Mouse (Mus musculus): Measurements from ENCODE around the gene St6galnac3. TPM values are rescaled to one million over a fixed set of nuclear protein-coding genes. Genes with fewer than 3 reads are reported as not detected.
A peak's percentile ranks its signal among the peaks of the same experiment; 100 is the strongest.

Gene St6galnac3
- total and polyA plus RNA-seq, 3 experiments = 0.08 to 1.1 (median 0.38) TPM

DNA sequence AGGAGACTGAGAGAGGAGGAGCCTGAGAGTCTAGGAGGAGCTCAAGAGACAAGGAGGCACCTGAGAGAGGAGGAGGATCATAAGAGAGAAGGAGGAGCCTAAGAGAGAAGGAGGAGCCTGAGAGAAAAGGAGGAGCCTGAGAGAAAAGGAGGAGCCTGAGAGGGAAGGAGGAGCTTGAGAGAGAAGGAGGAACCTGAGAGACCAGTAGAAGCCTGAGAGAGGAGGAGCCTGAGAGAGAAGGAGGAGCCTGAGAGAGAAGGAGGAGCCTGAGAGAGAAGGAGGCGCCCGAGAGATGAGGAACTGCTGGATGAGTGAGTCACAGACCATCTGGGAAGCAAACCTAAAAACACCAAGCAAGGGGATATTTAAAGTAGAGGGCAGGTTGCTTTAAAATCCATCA, 551.4 kb downstream of the St6galnac3 start:
- H3K4me3 ChIP-seq (replicated peaks in 1 of 3; ENCODE audit: low read depth in 2 of 3, low read length in 2 of 3, poor library complexity in 1 of 3) = no peak overlapping the region
- no peaks in the 10 kb centered on the region for H3K36me3 ChIP-seq (replicated peaks in 1 of 2; ENCODE audit: control insufficient read depth in 1 of 2, insufficient read depth in 1 of 2, low read length in 1 of 2)
- H3K79me2 ChIP-seq (replicated peaks; ENCODE audit: control insufficient read depth, extremely low read depth, insufficient read depth, poor library complexity, severe bottlenecking) = no peaks in the 10 kb centered on the region
- peak; percentile 59 for DNase-seq (ENCODE audit: extremely low read depth)
- in situ Hi-C loops (cut with MboI; ENCODE audit: low pct_ligation_motif_present, low pct_unique_long_range_greater_than_20kb, low sequenced_read_pairs) (no loop called here), dilution Hi-C loops (cut with MboI; ENCODE audit: extremely low pct_ligation_motif_present, extremely low pct_unique_long_range_greater_than_20kb, low sequenced_read_pairs) (no loop called here)
- no peaks in the 10 kb centered on the region for H3K27me3 ChIP-seq (replicated peaks)
- H3K9ac ChIP-seq (ENCODE audit: insufficient read depth, low read depth) = no peak overlapping the region
- 0 out of 2 replicates have a peak, but pooled peaks have one; percentile 5 for TF ChIP-seq ELF1 (IDR thresholded peaks at IDR 0.05; ENCODE audit: low read depth, low read length)
- TF ChIP-seq EP300 (IDR thresholded peaks at IDR 0.05; ENCODE audit: low read length) = 0 out of 2 replicates have a peak, but pooled peaks have one; percentile 17
- TF ChIP-seq GABPA (IDR thresholded peaks at IDR 0.05; ENCODE audit: insufficient replicate concordance, low read depth, low read length) = no peak
- peaks cover 4 to 26% of the 10 kb centered on the region in 2 experiments for H3K4me1 ChIP-seq (ENCODE audit: control insufficient read depth in 1 of 2, insufficient read depth in 2 of 2)
- no peak overlapping the region for H3K27ac ChIP-seq (ENCODE audit: insufficient read depth, low read depth)
- no peaks in the 10 kb centered on the region for H3K9me3 ChIP-seq (replicated peaks; ENCODE audit: low read length)
- no peak overlapping the region for H3K4me2 ChIP-seq (ENCODE audit: insufficient read depth, low read depth, poor library complexity, severe bottlenecking)

DNA sequence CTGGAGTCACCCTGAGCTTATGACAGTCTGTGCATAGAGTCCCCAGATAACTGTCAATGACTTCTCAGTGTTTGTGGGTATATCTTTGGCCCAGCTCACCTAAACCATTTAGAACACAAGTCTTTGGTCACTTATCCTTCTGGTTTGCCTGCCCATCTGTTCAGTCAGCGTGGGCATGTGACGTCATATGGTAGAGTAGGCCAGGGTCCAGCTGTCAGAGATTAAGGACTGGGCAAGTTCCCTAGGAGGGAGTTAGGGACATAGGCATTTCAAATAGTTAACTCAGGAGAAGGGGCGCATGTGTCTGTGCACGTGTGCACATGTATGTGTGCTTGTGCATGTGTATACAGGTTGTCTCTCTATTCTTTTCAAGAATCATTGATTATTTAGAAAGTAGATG, 554.8 kb downstream of the St6galnac3 start:
- dilution Hi-C loops (cut with MboI; ENCODE audit: extremely low pct_ligation_motif_present, extremely low pct_unique_long_range_greater_than_20kb, low sequenced_read_pairs) (no loop called here), in situ Hi-C loops (cut with MboI; ENCODE audit: low pct_ligation_motif_present, low pct_unique_long_range_greater_than_20kb, low sequenced_read_pairs) (no loop called here)
- H3K27ac ChIP-seq (ENCODE audit: insufficient read depth, low read depth) = no peak overlapping the region
- no peak overlapping the region for H3K9ac ChIP-seq (ENCODE audit: insufficient read depth, low read depth)
- H3K4me2 ChIP-seq (ENCODE audit: insufficient read depth, low read depth, poor library complexity, severe bottlenecking) = no peak overlapping the region
- no peaks in the 10 kb centered on the region for H3K79me2 ChIP-seq (replicated peaks; ENCODE audit: control insufficient read depth, extremely low read depth, insufficient read depth, poor library complexity, severe bottlenecking)
- H3K36me3 ChIP-seq (replicated peaks in 1 of 2; ENCODE audit: control insufficient read depth in 1 of 2, insufficient read depth in 1 of 2, low read length in 1 of 2) = no peaks in the 10 kb centered on the region
- H3K4me3 ChIP-seq (replicated peaks in 1 of 3; ENCODE audit: low read depth in 2 of 3, low read length in 2 of 3, poor library complexity in 1 of 3) = no peak overlapping the region
- H3K4me1 ChIP-seq (ENCODE audit: control insufficient read depth in 1 of 2, insufficient read depth in 2 of 2) = peaks cover 3 to 32% of the 10 kb centered on the region in 2 experiments; a peak in 3 of 4 replicates
- TF ChIP-seq CTCF (conservative IDR thresholded peaks at IDR 0.05 in 1 of 2, IDR thresholded peaks at IDR 0.05 in 1 of 2; ENCODE audit: low read depth in 2 of 2, low read length in 2 of 2) (0 out of 4 replicates have a peak, but pooled peaks of 1 of the 2 experiments have one; percentile 9), ZKSCAN1 (IDR thresholded peaks at IDR 0.05; ENCODE audit: borderline replicate concordance, low read depth, low read length) (no peak), JUND (conservative IDR thresholded peaks at IDR 0.05; ENCODE audit: low read depth, low read length) (no peak), ETS1 (conservative IDR thresholded peaks at IDR 0.05; ENCODE audit: low read depth, low read length) (no peak), HCFC1 (IDR thresholded peaks at IDR 0.05; ENCODE audit: low read depth, low read length) (no peak), JUN (IDR thresholded peaks at IDR 0.05; ENCODE audit: insufficient read depth, low read depth, low read length) (no peak), POLR2A (IDR thresholded peaks at IDR 0.05; ENCODE audit: low read depth, low read length) (no peak), CHD1 (IDR thresholded peaks at IDR 0.05; ENCODE audit: low read depth, low read length) (no peak), SIN3A (IDR thresholded peaks at IDR 0.05; ENCODE audit: low read length) (no peak)
- H3K9me3 ChIP-seq (replicated peaks; ENCODE audit: low read length) = no peaks in the 10 kb centered on the region
- no peak for DNase-seq (ENCODE audit: extremely low read depth)
- H3K27me3 ChIP-seq (replicated peaks) = no peaks in the 10 kb centered on the region

DNA sequence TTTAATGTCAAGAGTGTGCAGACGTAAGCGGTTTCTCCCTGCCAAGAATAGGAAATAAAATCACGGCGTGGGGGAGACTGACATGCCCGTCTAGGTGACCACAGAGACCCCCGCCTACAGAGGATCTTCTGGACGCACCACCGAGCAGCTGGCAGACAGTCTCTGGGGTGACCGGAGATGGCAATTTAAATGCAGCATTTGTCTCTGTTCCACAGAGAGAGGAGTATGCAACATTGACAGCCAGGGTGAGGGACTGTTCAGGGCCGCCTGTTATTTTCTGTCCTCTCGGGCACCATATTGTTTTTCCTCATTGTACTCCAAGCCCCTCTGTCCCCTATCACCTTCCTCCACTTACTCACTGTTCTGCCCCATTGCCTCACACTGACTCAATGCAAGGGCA, 555.2 kb downstream of the St6galnac3 start:
- in situ Hi-C loops (cut with MboI; ENCODE audit: low pct_ligation_motif_present, low pct_unique_long_range_greater_than_20kb, low sequenced_read_pairs) (no loop called here), dilution Hi-C loops (cut with MboI; ENCODE audit: extremely low pct_ligation_motif_present, extremely low pct_unique_long_range_greater_than_20kb, low sequenced_read_pairs) (no loop called here)

More for the DNA sequence above, 555.2 kb downstream of the St6galnac3 start:
- peaks cover 0 to 32% of the 10 kb centered on the region in 2 experiments; a peak in 2 of 4 replicates for H3K4me1 ChIP-seq (ENCODE audit: control insufficient read depth in 1 of 2, insufficient read depth in 2 of 2)
- H3K36me3 ChIP-seq (replicated peaks in 1 of 2; ENCODE audit: control insufficient read depth in 1 of 2, insufficient read depth in 1 of 2, low read length in 1 of 2) = no peaks in the 10 kb centered on the region
- no peak overlapping the region for H3K27ac ChIP-seq (ENCODE audit: insufficient read depth, low read depth)
- no peak overlapping the region for H3K4me3 ChIP-seq (replicated peaks in 1 of 3; ENCODE audit: low read depth in 2 of 3, low read length in 2 of 3, poor library complexity in 1 of 3)
- no peaks in the 10 kb centered on the region for H3K27me3 ChIP-seq (replicated peaks)
- DNase-seq (ENCODE audit: extremely low read depth) = no peak
- TF ChIP-seq EP300 (IDR thresholded peaks at IDR 0.05; ENCODE audit: low read length) (no peak), CHD1 (IDR thresholded peaks at IDR 0.05; ENCODE audit: low read depth, low read length) (no peak), MEF2A (IDR thresholded peaks at IDR 0.05; ENCODE audit: borderline replicate concordance, low read depth, low read length) (no peak), TCF12 (IDR thresholded peaks at IDR 0.05; ENCODE audit: low read depth, low read length) (no peak), POLR2AphosphoS2 (IDR thresholded peaks at IDR 0.05; ENCODE audit: low read depth, low read length) (no peak), ETS1 (conservative IDR thresholded peaks at IDR 0.05; ENCODE audit: low read depth, low read length) (no peak), SIN3A (IDR thresholded peaks at IDR 0.05; ENCODE audit: low read length) (no peak), MXI1 (IDR thresholded peaks at IDR 0.05; ENCODE audit: low read depth, low read length) (no peak), NRF1 (IDR thresholded peaks at IDR 0.05; ENCODE audit: low read depth, low read length) (no peak), NELFE (IDR thresholded peaks at IDR 0.05; ENCODE audit: low read depth, low read length) (no peak), CTCF (conservative IDR thresholded peaks at IDR 0.05 in 1 of 2, IDR thresholded peaks at IDR 0.05 in 1 of 2; ENCODE audit: low read depth in 2 of 2, low read length in 2 of 2) (no peak), KAT2A (IDR thresholded peaks at IDR 0.05; ENCODE audit: insufficient replicate concordance, low read length) (no peak), MAFK (IDR thresholded peaks at IDR 0.05; ENCODE audit: insufficient replicate concordance, low read length) (no peak), ZMIZ1 (IDR thresholded peaks at IDR 0.05; ENCODE audit: low read depth, low read length) (no peak), E2F4 (IDR thresholded peaks at IDR 0.05; ENCODE audit: insufficient replicate concordance, low read depth, low read length) (no peak), CHD2 (IDR thresholded peaks at IDR 0.05; ENCODE audit: low read length) (no peak)
- H3K9ac ChIP-seq (ENCODE audit: insufficient read depth, low read depth) = no peak overlapping the region
- no peaks in the 10 kb centered on the region for H3K9me3 ChIP-seq (replicated peaks; ENCODE audit: low read length)
- no peaks in the 10 kb centered on the region for H3K79me2 ChIP-seq (replicated peaks; ENCODE audit: control insufficient read depth, extremely low read depth, insufficient read depth, poor library complexity, severe bottlenecking)
- H3K4me2 ChIP-seq (ENCODE audit: insufficient read depth, low read depth, poor library complexity, severe bottlenecking) = no peak overlapping the region

Data from CH12.LX (cell line).